Mouse (Mus musculus) CH12.LX (cell line): ENCODE results near the gene Mmd. TPM values are rescaled to one million over a fixed set of nuclear protein-coding genes. Genes with fewer than 3 reads are reported as not detected.

ENCODE experiments used
- DNase-seq: peaks from one replicate; pipeline ENCODE4 v3.0.0-alpha.2; 2013; ENCODE audit errors: extremely low read depth
- H3K27ac ChIP-seq: 2 replicates; pipeline ENCODE4 v1.5.1; 2012; ENCODE audit warnings: low read depth, mild to moderate bottlenecking, control low read depth, moderate library complexity; ENCODE audit not compliant: insufficient read depth
- H3K27me3 ChIP-seq: replicated peaks from 2 replicates; pipeline ENCODE3; 2012; ENCODE audit warnings: inconsistent platforms
- H3K36me3 ChIP-seq, 2 experiments: replicated peaks in 1 of 2; 2 replicates each; pipeline versions ENCODE3 to v1.6.1; 2012; ENCODE audit warnings: inconsistent platforms in 1 of 2, low read length in 1 of 2, mild to moderate bottlenecking in 1 of 2, mixed read lengths in 1 of 2, moderate library complexity in 1 of 2; ENCODE audit not compliant: control insufficient read depth in 1 of 2, insufficient read depth in 1 of 2
- H3K4me1 ChIP-seq, 2 experiments: 2 replicates each; pipeline ENCODE4 v1.6.1; 2012; ENCODE audit warnings: inconsistent platforms in 1 of 2, moderate library complexity in 1 of 2; ENCODE audit not compliant: insufficient read depth in 2 of 2, control insufficient read depth in 1 of 2
- H3K4me2 ChIP-seq: 2 replicates; pipeline ENCODE4 v1.6.1; 2012; ENCODE audit warnings: low read depth, mild to moderate bottlenecking, control low read depth; ENCODE audit not compliant: poor library complexity, insufficient read depth, severe bottlenecking
- H3K4me3 ChIP-seq, 3 experiments: fragments of 150-350 bp in 1 of 3; sonication (generic) in 1 of 3; replicated peaks in 1 of 3; 2 replicates each; pipeline versions ENCODE3 to v1.5.1; 2011 to 2012; ENCODE audit warnings: low read depth in 2 of 3, low read length in 2 of 3, mild to moderate bottlenecking in 2 of 3, moderate library complexity in 2 of 3, control low read depth in 1 of 3, improper control_type of control experiment in 1 of 3, inconsistent platforms in 1 of 3, mixed read lengths in 1 of 3; ENCODE audit not compliant: poor library complexity in 1 of 3
- H3K79me2 ChIP-seq: replicated peaks from 2 replicates; pipeline ENCODE4 v1.6.1; 2012; ENCODE audit warnings: mild to moderate bottlenecking, moderate library complexity; ENCODE audit not compliant: control insufficient read depth, poor library complexity, insufficient read depth, severe bottlenecking; ENCODE audit errors: extremely low read depth
- H3K9ac ChIP-seq: 2 replicates; pipeline ENCODE4 v1.6.1; 2012; ENCODE audit warnings: low read depth, mild to moderate bottlenecking, control low read depth, moderate library complexity; ENCODE audit not compliant: insufficient read depth
- H3K9me3 ChIP-seq: replicated peaks from 2 replicates; pipeline ENCODE3; 2012; ENCODE audit warnings: low read length, inconsistent platforms, mixed read lengths
- CHD1 ChIP-seq: IDR thresholded peaks from 2 replicates; pipeline ENCODE4 v1.6.1; 2012; ENCODE audit warnings: low read depth, low read length, improper control_type of control experiment, inconsistent platforms
- CHD2 ChIP-seq: IDR thresholded peaks from 2 replicates; pipeline ENCODE4 v1.6.1; 2011; ENCODE audit warnings: low read length, improper control_type of control experiment
- ETS1 ChIP-seq: conservative IDR thresholded peaks from 2 replicates; pipeline ENCODE4 v1.6.1; 2012; ENCODE audit warnings: low read depth, mild to moderate bottlenecking, inconsistent platforms, low read length, improper control_type of control experiment, moderate library complexity
- GABPA ChIP-seq: IDR thresholded peaks from 2 replicates; pipeline ENCODE4 v1.6.1; 2012; ENCODE audit warnings: low read depth, low read length, improper control_type of control experiment, inconsistent platforms; ENCODE audit not compliant: insufficient replicate concordance
- JUN ChIP-seq: IDR thresholded peaks from 2 replicates; pipeline ENCODE4 v1.6.1; 2011; ENCODE audit warnings: low read depth, mild to moderate bottlenecking, low read length, improper control_type of control experiment, moderate library complexity; ENCODE audit not compliant: insufficient read depth
- KAT2A ChIP-seq: IDR thresholded peaks from 2 replicates; pipeline ENCODE4 v1.6.1; 2012; ENCODE audit warnings: low read length, improper control_type of control experiment, inconsistent platforms; ENCODE audit not compliant: insufficient replicate concordance
- MAFK ChIP-seq: IDR thresholded peaks from 2 replicates; pipeline ENCODE4 v1.6.1; 2011; ENCODE audit warnings: low read length, improper control_type of control experiment; ENCODE audit not compliant: insufficient replicate concordance
- MEF2A ChIP-seq: IDR thresholded peaks from 2 replicates; pipeline ENCODE4 v1.6.1; 2014; ENCODE audit warnings: low read depth, mild to moderate bottlenecking, inconsistent platforms, low read length, improper control_type of control experiment, borderline replicate concordance
- MXI1 ChIP-seq: IDR thresholded peaks from 2 replicates; pipeline ENCODE4 v1.6.1; 2011; ENCODE audit warnings: mild to moderate bottlenecking, low read depth, low read length, improper control_type of control experiment
- NELFE ChIP-seq: IDR thresholded peaks from 2 replicates; pipeline ENCODE4 v1.6.1; 2011; ENCODE audit warnings: low read depth, low read length, improper control_type of control experiment
- NRF1 ChIP-seq: IDR thresholded peaks from 2 replicates; pipeline ENCODE4 v1.6.1; 2014; ENCODE audit warnings: low read depth, mild to moderate bottlenecking, inconsistent platforms, low read length, improper control_type of control experiment, moderate library complexity
- POLR2AphosphoS2 ChIP-seq: IDR thresholded peaks from 2 replicates; pipeline ENCODE4 v1.6.1; 2011; ENCODE audit warnings: low read depth, low read length, improper control_type of control experiment
- RCOR1 ChIP-seq: conservative IDR thresholded peaks from 2 replicates; pipeline ENCODE4 v1.6.1; 2012; ENCODE audit warnings: low read depth, mild to moderate bottlenecking, inconsistent platforms, low read length, improper control_type of control experiment
- USF2 ChIP-seq: conservative IDR thresholded peaks from 2 replicates; pipeline ENCODE4 v1.6.1; 2011; ENCODE audit warnings: low read depth, low read length, improper control_type of control experiment
- ZC3H11A ChIP-seq: IDR thresholded peaks from 2 replicates; pipeline ENCODE4 v1.6.1; 2012; ENCODE audit warnings: low read depth, mild to moderate bottlenecking, inconsistent platforms, low read length, improper control_type of control experiment
- ZKSCAN1 ChIP-seq: IDR thresholded peaks from 2 replicates; pipeline ENCODE4 v1.6.1; 2012; ENCODE audit warnings: low read depth, inconsistent platforms, low read length, improper control_type of control experiment, borderline replicate concordance
- ZMIZ1 ChIP-seq: IDR thresholded peaks from 2 replicates; pipeline ENCODE4 v1.6.1; 2012; ENCODE audit warnings: low read depth, mild to moderate bottlenecking, inconsistent platforms, low read length, improper control_type of control experiment
- ZNF384 ChIP-seq: IDR thresholded peaks from 2 replicates; pipeline ENCODE4 v1.6.1; 2012; ENCODE audit warnings: low read depth, low read length, improper control_type of control experiment, inconsistent platforms
- dilution Hi-C: fragments of 300-500 bp; cut with MboI; formaldehyde crosslinking; loops from 2 replicates; pipeline ENCODE4 v1.14.3; 2020; ENCODE audit warnings: low sequenced_read_pairs; ENCODE audit not compliant: extremely low pct_unique_long_range_greater_than_20kb, extremely low pct_ligation_motif_present
- in situ Hi-C: fragments of 300-500 bp; cut with MboI; formaldehyde crosslinking; loops from 3 replicates; pipeline ENCODE4 v1.14.3; 2019; ENCODE audit warnings: low sequenced_read_pairs, low pct_ligation_motif_present, low pct_unique_long_range_greater_than_20kb, mixed read lengths
- polyA plus RNA-seq: library from polyadenylated mRNA; unstranded; fragments of >175 nt; gene quantifications from 2 replicates; pipeline ENCODE4 v1.2.1, GENCODE M21; 2012; ENCODE audit warnings: low read depth; ENCODE audit not compliant: insufficient read length
- total RNA-seq, 2 experiments: library from RNA; depleted of rRNA; stranded (reverse); fragments of 300-350 nt in 1 of 2; fragments of >200 nt in 1 of 2; gene quantifications; 2 replicates each; pipeline ENCODE4 v1.2.3; 2012 to 2014

The Mmd gene
- total and polyA plus RNA-seq, 3 experiments: 10.3 to 60.4 (median 39.8) TPM

GRCm38 (mm10) chr11:90258321-90258927 lies 9.2 kb downstream of the Mmd start:
- no peak overlapping the region for H3K4me3 ChIP-seq
- no peaks in the 10 kb centered on the region for H3K27me3 ChIP-seq
- H3K9me3 ChIP-seq: peaks cover 11% of the 10 kb centered on the region
- no peak for DNase-seq
- H3K4me1 ChIP-seq: peaks cover 11 to 40% of the 10 kb centered on the region in 2 experiments
- dilution Hi-C loops (no loop called here), in situ Hi-C loops (no loop called here)
- H3K4me2 ChIP-seq: no peak overlapping the region
- peaks cover 27 to 79% of the 10 kb centered on the region in 2 experiments for H3K36me3 ChIP-seq
- no peak overlapping the region for H3K27ac ChIP-seq
- no peak overlapping the region for H3K9ac ChIP-seq
- no peaks in the 10 kb centered on the region for H3K79me2 ChIP-seq
- no peak for TF ChIP-seq CHD1
- no peak for TF ChIP-seq RCOR1
- TF ChIP-seq ZKSCAN1: no peak
- TF ChIP-seq CHD2: no peak
- no peak for TF ChIP-seq ZC3H11A
- TF ChIP-seq JUN: no peak

GRCm38 (mm10) chr11:90259071-90259470 lies 9.8 kb downstream of the Mmd start:
- dilution Hi-C loops: no loop called here

GRCm38 (mm10) chr11:90259826-90260225 lies 10.6 kb downstream of the Mmd start:
- H3K4me3 ChIP-seq: no peak overlapping the region
- no peak overlapping the region for H3K9ac ChIP-seq

More at GRCm38 (mm10) chr11:90259071-90259470, 9.8 kb downstream of the Mmd start:
- H3K4me1 ChIP-seq: peaks cover 15 to 46% of the 10 kb centered on the region in 2 experiments
- H3K27ac ChIP-seq: no peak overlapping the region
- H3K4me3 ChIP-seq: no peak overlapping the region
- in situ Hi-C loops: no loop called here
- TF ChIP-seq MXI1 (no peak), GABPA (no peak), ZKSCAN1 (no peak), RCOR1 (no peak)
- no peaks in the 10 kb centered on the region for H3K27me3 ChIP-seq
- no peak overlapping the region for H3K9ac ChIP-seq
- no peak overlapping the region for H3K4me2 ChIP-seq
- H3K79me2 ChIP-seq: no peaks in the 10 kb centered on the region
- peaks cover 27 to 76% of the 10 kb centered on the region in 2 experiments for H3K36me3 ChIP-seq
- peaks cover 11% of the 10 kb centered on the region for H3K9me3 ChIP-seq
- no peak for DNase-seq

More at GRCm38 (mm10) chr11:90259826-90260225, 10.6 kb downstream of the Mmd start:
- H3K79me2 ChIP-seq: no peaks in the 10 kb centered on the region
- in situ Hi-C loops: no loop called here
- no peak overlapping the region for H3K27ac ChIP-seq
- peaks cover 21 to 52% of the 10 kb centered on the region in 2 experiments for H3K4me1 ChIP-seq
- peaks cover 11% of the 10 kb centered on the region for H3K9me3 ChIP-seq
- dilution Hi-C loops: no loop called here
- H3K4me2 ChIP-seq: no peak overlapping the region
- DNase-seq: peak; percentile 72
- TF ChIP-seq NELFE: no peak
- no peak for TF ChIP-seq CHD1
- no peak for TF ChIP-seq ZNF384
- no peak for TF ChIP-seq ZC3H11A
- TF ChIP-seq MEF2A: no peak
- TF ChIP-seq NRF1: no peak
- TF ChIP-seq MAFK: no peak
- TF ChIP-seq ZMIZ1: no peak
- TF ChIP-seq KAT2A: no peak
- TF ChIP-seq JUN: no peak
- no peak for TF ChIP-seq POLR2AphosphoS2
- no peak for TF ChIP-seq ZKSCAN1
- TF ChIP-seq USF2: no peak
- no peak for TF ChIP-seq ETS1
- TF ChIP-seq, all 38 proteins: peak for 0
- peaks cover 27 to 69% of the 10 kb centered on the region in 2 experiments for H3K36me3 ChIP-seq
- no peaks in the 10 kb centered on the region for H3K27me3 ChIP-seq
